Mouse (Mus musculus): ENCODE measurements around the gene Lars2.

- TF ChIP-seq CTCF (IDR thresholded peaks at IDR 0.05; ENCODE audit: low read depth, low read length) = no peak
- TF ChIP-seq GATA1 (IDR thresholded peaks at IDR 0.05; ENCODE audit: borderline replicate concordance, low read length) = no peak
Measured at GRCm38 (mm10) chr9:123456634-123457602, 90.2 kb downstream of the Lars2 start.

All from G1E (cell line).